Mouse (Mus musculus) megakaryocyte, embryonic 14.5 days (primary cell): ENCODE measurements around the gene Ccr10.

Experiments
- FLI1 ChIP-seq: IDR thresholded peaks from 2 replicates; pipeline ENCODE4 v1.6.1; 2012; ENCODE audit warnings: low read length, inconsistent platforms, mixed read lengths
- GATA1 ChIP-seq: IDR thresholded peaks from 3 replicates; pipeline ENCODE4 v1.6.1; 2012; ENCODE audit warnings: mixed read lengths, low read length, inconsistent platforms, borderline replicate concordance

DNA sequence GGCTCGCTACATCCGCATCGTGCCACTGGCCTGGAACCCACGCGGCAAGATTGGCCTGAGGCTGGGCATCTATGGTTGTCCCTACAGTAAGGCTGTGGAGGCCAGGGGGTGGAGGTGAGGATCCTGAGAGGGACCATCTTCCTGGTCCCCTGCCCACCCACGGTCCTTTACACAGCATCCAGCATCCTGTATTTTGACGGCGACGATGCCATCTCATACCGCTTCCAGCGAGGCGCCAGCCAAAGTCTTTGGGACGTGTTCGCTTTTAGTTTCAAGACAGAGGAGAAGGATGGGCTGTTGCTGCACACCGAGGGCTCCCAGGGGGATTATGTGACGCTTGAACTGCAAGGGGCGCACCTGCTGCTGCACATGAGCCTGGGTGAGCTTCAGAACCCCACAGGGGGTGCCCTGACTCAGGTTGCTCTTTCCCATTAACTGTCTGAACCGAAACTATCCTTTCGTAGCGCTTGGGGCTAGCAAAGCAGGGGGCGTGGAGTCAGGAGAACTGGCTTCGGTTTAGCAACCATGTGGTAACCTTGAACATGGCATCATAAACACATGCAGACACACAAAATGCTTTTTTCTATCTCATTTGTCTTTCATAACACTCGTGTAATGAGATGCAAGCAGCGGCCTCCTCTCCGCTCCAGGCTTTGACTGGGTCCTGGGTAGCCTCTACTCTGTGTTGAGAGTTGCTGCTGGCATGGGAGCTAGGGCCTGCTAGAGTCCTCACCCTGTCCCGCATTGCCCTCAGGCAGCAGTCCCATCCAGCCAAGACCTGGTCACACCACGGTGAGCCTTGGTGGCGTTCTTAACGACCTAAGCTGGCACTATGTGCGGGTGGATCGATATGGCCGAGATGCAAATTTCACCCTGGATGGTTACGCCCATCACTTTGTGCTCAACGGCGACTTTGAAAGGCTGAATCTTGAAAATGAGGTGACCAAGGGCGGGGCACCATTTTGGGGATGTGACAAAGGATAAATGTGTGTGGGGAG is 3.1 kb upstream of the Ccr10 start:
- TF ChIP-seq GATA1, result no peak
- TF ChIP-seq FLI1, result no peak
